Mouse (Mus musculus) inflammation-experienced regulatory T-cells, adult 6 months (primary cell): ENCODE results near the gene St8sia1. TPM values are rescaled to one million over a fixed set of nuclear protein-coding genes. Genes with fewer than 3 reads are reported as not detected.

Source experiments
- ATAC-seq: one replicate; pipeline ENCODE4 v1.8.0; 2017
- polyA plus RNA-seq, 3 experiments: library from polyadenylated mRNA; unstranded; fragments of 100-300 nt; shearing (Covaris generic); gene quantifications; one replicate each; pipeline ENCODE4 v1.2.1; 2017

The St8sia1 gene
- polyA plus RNA-seq, 3 experiments from 2014 or later, result 1.3 to 14.6 (median 12.7) TPM

- ATAC-seq, result no peak
These were observed 19.8 kb downstream of the St8sia1 start for GRCm38 (mm10) chr6:142944470-142944869.

- ATAC-seq, result no peak
These were observed 20.8 kb downstream of the St8sia1 start for GRCm38 (mm10) chr6:142943419-142943818.

- ATAC-seq, result peak; percentile 25
These were observed 22.5 kb downstream of the St8sia1 start for GRCm38 (mm10) chr6:142941596-142942381.

- no peak for ATAC-seq
These were observed 23.2 kb downstream of the St8sia1 start for GRCm38 (mm10) chr6:142941078-142941477.

- ATAC-seq, result no peak
These were observed 25.5 kb downstream of the St8sia1 start for GRCm38 (mm10) chr6:142938549-142939345.

GRCm38 (mm10) chr6:142938074-142938473 is 26.2 kb downstream of the St8sia1 start:
- ATAC-seq, result no peak

GRCm38 (mm10) chr6:142932582-142932981 is 31.7 kb downstream of the St8sia1 start:
- peak; percentile 53 for ATAC-seq

- ATAC-seq, result peak; percentile 85
These were observed 32.1 kb downstream of the St8sia1 start for GRCm38 (mm10) chr6:142932144-142932543.

GRCm38 (mm10) chr6:142928551-142929309 is 35.5 kb downstream of the St8sia1 start:
- ATAC-seq, result no peak

GRCm38 (mm10) chr6:142926901-142927605 is 37.2 kb downstream of the St8sia1 start:
- ATAC-seq, result no peak

GRCm38 (mm10) chr6:142925921-142926320 is 38.3 kb downstream of the St8sia1 start:
- ATAC-seq, result no peak

- ATAC-seq, result peak; percentile 36
These were observed 38.9 kb downstream of the St8sia1 start for GRCm38 (mm10) chr6:142925374-142925773.

- ATAC-seq, result no peak
These were observed 43.4 kb downstream of the St8sia1 start for GRCm38 (mm10) chr6:142920901-142921300.

GRCm38 (mm10) chr6:142918691-142919090 is 45.6 kb downstream of the St8sia1 start:
- no peak for ATAC-seq

- ATAC-seq, result peak; percentile 68
These were observed 46.8 kb downstream of the St8sia1 start for GRCm38 (mm10) chr6:142917471-142917901.

GRCm38 (mm10) chr6:142916271-142916941 is 47.8 kb downstream of the St8sia1 start:
- no peak for ATAC-seq

GRCm38 (mm10) chr6:142915464-142915863 is 48.8 kb downstream of the St8sia1 start:
- ATAC-seq, result peak; percentile 70

- ATAC-seq, result no peak
These were observed 49.6 kb downstream of the St8sia1 start for GRCm38 (mm10) chr6:142914676-142915075.

GRCm38 (mm10) chr6:142911263-142911662 is 53.0 kb downstream of the St8sia1 start:
- no peak for ATAC-seq

GRCm38 (mm10) chr6:142910721-142911120 is 53.5 kb downstream of the St8sia1 start:
- no peak for ATAC-seq

- no peak for ATAC-seq
These were observed 54.5 kb downstream of the St8sia1 start for GRCm38 (mm10) chr6:142909771-142910105.
